Mouse (Mus musculus): Measurements from ENCODE around the gene Scgb2b18. TPM values are rescaled to one million over a fixed set of nuclear protein-coding genes. Genes with fewer than 3 reads are reported as not detected.
"Not testable (repeated sequence)": the region's sequence is repeated elsewhere in the genome, so short reads cannot be mapped to it uniquely, and the experiment has no call there.

Gene Scgb2b18
- not detected in 2 replicates for polyA plus RNA-seq (2015; fragmentation: Nextera tagmentation; extraction: Ambion mirVana)

DNA sequence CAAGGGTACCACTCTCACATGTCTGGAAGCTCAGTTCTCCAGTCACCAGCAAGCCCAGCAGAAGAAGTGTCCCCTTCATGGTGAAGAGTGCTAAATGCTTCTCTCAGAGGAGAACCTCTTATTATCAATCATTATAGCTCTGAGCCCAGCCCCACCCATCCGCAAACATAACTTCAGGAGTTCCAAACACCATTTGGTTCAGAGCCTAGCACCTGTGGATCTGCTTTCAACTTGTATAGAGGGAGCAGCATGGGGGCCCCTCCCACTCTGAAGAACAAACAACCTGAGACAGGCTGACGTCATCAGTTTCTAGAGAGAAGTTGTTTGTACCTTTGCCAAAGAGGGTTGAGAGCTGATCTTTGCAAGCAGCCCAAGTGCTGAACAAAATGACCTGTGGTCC is at the start of gene Scgb2b18:
Gene Scgb2b18 (minus strand): TSS at position 101 of the 400 bp plus-strand sequence.
- not testable (repeated sequence) for H3K9me3 ChIP-seq (replicated peaks); H3K9ac ChIP-seq; H3K27ac ChIP-seq; H3K27me3 ChIP-seq; H3K36me3 ChIP-seq; H3K4me3 ChIP-seq; H3K4me1 ChIP-seq (replicated peaks); H3K4me2 ChIP-seq; ATAC-seq (replicated peaks; ENCODE audit: insufficient number of reproducible peaks, insufficient read depth, low FRiP score, low read depth)
- 72% methylated on average over 2 of the region's 2 CpGs for WGBS

GRCm38 (mm10) chr7:33185268-33185667 is 11.6 kb upstream of the Scgb2b18 start, which contains the start of gene Scgb1b18:
Scgb1b18 (plus strand) TSS chr7:33185568.
- H3K27me3 ChIP-seq; H3K4me2 ChIP-seq; H3K4me1 ChIP-seq (replicated peaks); H3K9ac ChIP-seq; H3K27ac ChIP-seq; H3K4me3 ChIP-seq; ATAC-seq (replicated peaks; ENCODE audit: insufficient number of reproducible peaks, insufficient read depth, low FRiP score, low read depth); H3K9me3 ChIP-seq (replicated peaks); H3K36me3 ChIP-seq: not testable (repeated sequence)
- no CpG with 5 or more reads among the region's 2 CpGs for WGBS

Other genes starting within 250 kb of the Scgb2b18 start
- gene Scgb2b17, start 117.3 kb downstream of the Scgb2b18 start, polyA plus RNA-seq (2015; fragmentation: Nextera tagmentation; extraction: Ambion mirVana) = not detected in 2 replicates
- gene Scgb1b17, start 110.4 kb downstream of the Scgb2b18 start, polyA plus RNA-seq (2015; fragmentation: Nextera tagmentation; extraction: Ambion mirVana) = not detected in 2 replicates
- not detected in 2 replicates for gene Scgb1b18, start 11.7 kb upstream of the Scgb2b18 start, polyA plus RNA-seq (2015; fragmentation: Nextera tagmentation; extraction: Ambion mirVana)
- not detected in 2 replicates for gene Scgb2b19, start 106.5 kb upstream of the Scgb2b18 start, polyA plus RNA-seq (2015; fragmentation: Nextera tagmentation; extraction: Ambion mirVana)
- not detected in 2 replicates for gene Scgb1b19, start 113.4 kb upstream of the Scgb2b18 start, polyA plus RNA-seq (2015; fragmentation: Nextera tagmentation; extraction: Ambion mirVana)
- gene Scgb2b20, start 192.5 kb upstream of the Scgb2b18 start, polyA plus RNA-seq (2015; fragmentation: Nextera tagmentation; extraction: Ambion mirVana) = not detected in 2 replicates
- not detected in 2 replicates for gene Scgb1b20, start 199.4 kb upstream of the Scgb2b18 start, polyA plus RNA-seq (2015; fragmentation: Nextera tagmentation; extraction: Ambion mirVana)

All from heart, embryonic 15.5 days (tissue).